Mouse (Mus musculus) midbrain, embryonic 10.5 days (tissue): ENCODE measurements around the gene Smco4. TPM values are rescaled to one million over a fixed set of nuclear protein-coding genes. Genes with fewer than 3 reads are reported as not detected.

Source experiments
- DNase-seq: peaks from one replicate; pipeline ENCODE4 v3.0.0-alpha.2; 2017; ENCODE audit warnings: low spot score
- H3K27ac ChIP-seq: fragments of 300-500 bp; sonication (generic); replicated peaks from 2 replicates; pipeline ENCODE4 v1.5.1; 2016; ENCODE audit warnings: mild to moderate bottlenecking
- H3K27me3 ChIP-seq: fragments of 300-500 bp; sonication (generic); 2 replicates; pipeline ENCODE4 v1.6.1; 2016; ENCODE audit warnings: low read depth, mild to moderate bottlenecking; ENCODE audit not compliant: poor library complexity, severe bottlenecking
- H3K36me3 ChIP-seq: fragments of 300-500 bp; sonication (generic); 2 replicates; pipeline ENCODE4 v1.6.1; 2016; ENCODE audit warnings: mild to moderate bottlenecking, moderate library complexity
- H3K4me1 ChIP-seq: fragments of 300-500 bp; sonication (generic); 2 replicates; pipeline ENCODE4 v1.6.1; 2016
- H3K4me3 ChIP-seq: fragments of 300-500 bp; sonication (generic); 2 replicates; pipeline ENCODE4 v1.5.1; 2016; ENCODE audit warnings: mild to moderate bottlenecking, moderate library complexity
- H3K9me3 ChIP-seq: fragments of 300-500 bp; sonication (generic); replicated peaks from 2 replicates; pipeline ENCODE4 v1.6.1; 2016; ENCODE audit warnings: mild to moderate bottlenecking
- WGBS: fragments of 180-500 bp; shearing (Covaris S2); methylation state at CpG from one replicate; pipeline ENCODE4 v1.1.7; 2016; 5-methylcytosine and 5-hydroxymethylcytosine counted together
- polyA plus RNA-seq: library from polyadenylated mRNA; unstranded; fragments of >200 nt; fragmentation: Nextera tagmentation; extraction: Ambion mirVana; gene quantifications from 2 replicates; pipeline ENCODE4 v1.2.1, GENCODE M21; 2016

The Smco4 gene
- polyA plus RNA-seq, 1 experiment from 2014 or later: 1.3 TPM

DNA sequence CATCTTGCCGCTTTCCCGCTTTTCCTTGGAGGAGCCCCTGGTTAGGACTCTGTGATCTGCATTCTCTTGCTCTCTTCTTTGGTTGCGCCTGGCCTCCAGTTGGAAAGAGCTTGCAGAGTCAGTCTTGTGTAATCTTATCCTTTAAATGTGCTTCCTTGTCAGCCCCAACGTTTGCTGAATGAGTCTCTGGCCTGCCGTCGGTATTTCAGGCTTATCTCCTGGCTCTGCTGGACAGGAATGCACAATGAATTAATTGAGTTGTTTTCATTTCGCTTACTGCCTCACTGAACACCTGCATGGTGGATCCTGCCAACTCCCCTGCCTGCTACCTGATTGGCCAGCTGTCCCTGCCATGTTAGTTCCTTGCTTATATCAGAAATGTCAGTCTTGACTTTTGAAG lies 19.7 kb downstream of the Smco4 start:
- Histone ChIP-seq H3K27ac (no peak overlapping the region), H3K4me1 (peaks cover 24% of the 10 kb centered on the region), H3K9me3 (no peaks in the 10 kb centered on the region), H3K4me3 (no peak overlapping the region), H3K36me3 (no peaks in the 10 kb centered on the region), H3K27me3 (no peaks in the 10 kb centered on the region)
- DNase-seq: no peak
- 61% methylated on average over 7 of the region's 7 CpGs for WGBS

DNA sequence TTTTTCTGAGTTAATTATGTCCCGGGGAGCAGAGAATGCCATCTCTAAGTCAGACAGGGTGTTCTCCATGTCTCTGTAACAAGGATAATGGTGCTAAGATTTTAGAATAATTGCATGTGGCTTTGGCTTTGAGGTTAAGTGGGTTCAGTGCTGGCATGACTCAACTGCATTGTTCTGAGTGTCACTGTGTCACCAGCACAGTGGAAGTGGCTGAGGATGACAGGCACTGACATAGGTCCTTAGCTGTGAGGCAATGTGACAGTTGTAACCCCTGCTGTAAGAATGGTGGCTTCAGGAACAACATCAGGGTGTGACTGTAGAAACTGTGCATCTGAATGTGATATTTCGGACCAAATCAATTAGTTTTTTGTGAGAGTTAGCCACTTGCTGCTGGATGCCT lies 22.8 kb downstream of the Smco4 start:
- no peak overlapping the region for H3K27ac ChIP-seq
- no peaks in the 10 kb centered on the region for H3K9me3 ChIP-seq
- no peak for DNase-seq
- 85% methylated on average over 2 of the region's 2 CpGs for WGBS
- H3K36me3 ChIP-seq: no peaks in the 10 kb centered on the region
- H3K4me1 ChIP-seq: peaks cover 16% of the 10 kb centered on the region
- no peak overlapping the region for H3K4me3 ChIP-seq
- H3K27me3 ChIP-seq: no peaks in the 10 kb centered on the region

- Histone ChIP-seq H3K4me1 (peaks cover 8% of the 10 kb centered on the region), H3K27ac (no peak overlapping the region), H3K27me3 (no peaks in the 10 kb centered on the region), H3K4me3 (no peak overlapping the region), H3K36me3 (no peaks in the 10 kb centered on the region), H3K9me3 (no peaks in the 10 kb centered on the region)
- 83% methylated on average over 4 of the region's 4 CpGs for WGBS
- no peak for DNase-seq
These were observed 24.7 kb downstream of the Smco4 start for GRCm38 (mm10) chr9:15517979-15518378.

DNA sequence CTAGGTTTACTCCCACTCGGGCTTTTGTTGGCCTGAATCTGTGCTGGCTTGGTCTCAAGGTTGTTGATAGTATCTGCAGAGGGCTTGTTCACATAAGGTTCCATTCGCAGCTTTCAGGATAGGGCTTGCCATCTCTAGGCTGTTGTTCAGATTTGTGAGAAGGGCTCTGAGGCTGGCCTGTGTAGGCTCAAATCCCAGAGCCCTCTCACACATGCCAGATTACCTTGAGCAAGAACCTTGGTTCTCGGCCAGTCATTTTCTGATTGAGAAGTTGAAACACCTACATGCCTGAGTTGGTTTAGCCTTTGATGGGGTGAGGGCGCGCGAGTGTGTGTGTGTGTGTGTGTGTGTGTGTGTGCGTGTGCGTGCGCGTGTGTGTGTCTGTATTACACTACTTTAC lies 29.1 kb downstream of the Smco4 start:
- H3K27ac ChIP-seq: no peak overlapping the region
- H3K36me3 ChIP-seq: peaks cover 4% of the 10 kb centered on the region; the same call in 1 of the 2 replicates
- WGBS: 93% methylated on average over 10 of the region's 10 CpGs
- H3K4me3 ChIP-seq: no peak overlapping the region
- no peak for DNase-seq
- H3K4me1 ChIP-seq: no peaks in the 10 kb centered on the region
- H3K9me3 ChIP-seq: no peaks in the 10 kb centered on the region
- no peaks in the 10 kb centered on the region for H3K27me3 ChIP-seq

GRCm38 (mm10) chr9:15522887-15523286 lies 29.7 kb downstream of the Smco4 start:
- H3K27me3 ChIP-seq: no peaks in the 10 kb centered on the region
- no peak for DNase-seq
- no peaks in the 10 kb centered on the region for H3K9me3 ChIP-seq
- WGBS: 90% methylated on average over 5 of the region's 5 CpGs
- H3K4me3 ChIP-seq: no peak overlapping the region
- H3K27ac ChIP-seq: no peak overlapping the region
- no peaks in the 10 kb centered on the region for H3K4me1 ChIP-seq
- peaks cover 4% of the 10 kb centered on the region; the same call in 1 of the 2 replicates for H3K36me3 ChIP-seq

GRCm38 (mm10) chr9:15523646-15524045 lies 30.4 kb downstream of the Smco4 start:
- DNase-seq: no peak
- H3K36me3 ChIP-seq: peaks cover 4% of the 10 kb centered on the region; the same call in 1 of the 2 replicates
- no peaks in the 10 kb centered on the region for H3K9me3 ChIP-seq
- 0 out of 2 replicates have a peak, but pooled peaks cover under 1% of the 10 kb centered on the region for H3K4me1 ChIP-seq
- H3K4me3 ChIP-seq: no peak overlapping the region
- no peak overlapping the region for H3K27ac ChIP-seq
- WGBS: 89% methylated on average over 6 of the region's 6 CpGs
- H3K27me3 ChIP-seq: no peaks in the 10 kb centered on the region

GRCm38 (mm10) chr9:15525246-15525645 lies 32.0 kb downstream of the Smco4 start:
- Histone ChIP-seq H3K4me1 (peaks cover 9% of the 10 kb centered on the region), H3K4me3 (no peak overlapping the region), H3K27me3 (no peaks in the 10 kb centered on the region), H3K27ac (no peak overlapping the region), H3K9me3 (no peaks in the 10 kb centered on the region), H3K36me3 (peaks cover 4% of the 10 kb centered on the region; the same call in 1 of the 2 replicates)
- 81% methylated on average over 8 of the region's 8 CpGs for WGBS
- DNase-seq: no peak

GRCm38 (mm10) chr9:15526539-15526938 lies 33.3 kb downstream of the Smco4 start:
- H3K36me3 ChIP-seq: peaks cover 9% of the 10 kb centered on the region; the same call in 1 of the 2 replicates
- H3K4me1 ChIP-seq: peaks cover 9% of the 10 kb centered on the region
- H3K9me3 ChIP-seq: no peaks in the 10 kb centered on the region
- 87% methylated on average over 7 of the region's 7 CpGs for WGBS
- no peaks in the 10 kb centered on the region for H3K27me3 ChIP-seq
- no peak for DNase-seq
- H3K4me3 ChIP-seq: no peak overlapping the region
- no peak overlapping the region for H3K27ac ChIP-seq

DNA sequence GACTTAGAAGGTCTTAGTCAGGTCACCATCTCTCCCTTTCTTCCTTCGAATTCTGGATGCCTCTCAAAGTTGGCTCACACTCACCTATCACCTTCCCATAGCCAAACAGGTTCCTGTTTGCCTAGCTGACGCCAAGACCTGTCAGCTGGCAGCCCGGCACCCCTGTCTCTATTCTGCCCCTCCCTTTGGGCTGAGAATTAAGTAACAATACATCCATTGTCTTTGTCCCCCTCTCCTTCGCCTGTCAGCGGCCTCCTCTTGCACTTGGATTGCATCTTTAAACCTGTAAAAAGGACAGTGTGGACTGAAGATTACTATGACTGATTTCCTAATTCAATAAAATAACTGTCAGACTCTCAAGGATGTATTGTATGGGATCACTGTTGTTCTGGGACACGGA lies 34.6 kb downstream of the Smco4 start:
- WGBS: 72% methylated on average over 6 of the region's 6 CpGs
- peaks cover 10% of the 10 kb centered on the region; the same call in 1 of the 2 replicates for H3K36me3 ChIP-seq
- no peak for DNase-seq
- no peaks in the 10 kb centered on the region for H3K27me3 ChIP-seq
- H3K4me3 ChIP-seq: no peak overlapping the region
- H3K27ac ChIP-seq: no peak overlapping the region
- H3K4me1 ChIP-seq: peaks cover 9% of the 10 kb centered on the region
- no peaks in the 10 kb centered on the region for H3K9me3 ChIP-seq

GRCm38 (mm10) chr9:15528368-15528767 lies 35.1 kb downstream of the Smco4 start:
- no peak for DNase-seq
- no peaks in the 10 kb centered on the region for H3K9me3 ChIP-seq
- 94% methylated on average over 7 of the region's 7 CpGs for WGBS
- no peak overlapping the region for H3K4me3 ChIP-seq
- H3K27me3 ChIP-seq: no peaks in the 10 kb centered on the region
- no peak overlapping the region for H3K27ac ChIP-seq
- H3K4me1 ChIP-seq: peaks cover 10% of the 10 kb centered on the region
- peaks cover 10% of the 10 kb centered on the region; the same call in 1 of the 2 replicates for H3K36me3 ChIP-seq

GRCm38 (mm10) chr9:15529275-15529964 lies 36.2 kb downstream of the Smco4 start:
- Histone ChIP-seq H3K36me3 (peaks cover 10% of the 10 kb centered on the region; the same call in 1 of the 2 replicates), H3K4me3 (no peak overlapping the region), H3K4me1 (peaks cover 21% of the 10 kb centered on the region), H3K27me3 (no peaks in the 10 kb centered on the region), H3K27ac (no peak overlapping the region), H3K9me3 (no peaks in the 10 kb centered on the region)
- no peak for DNase-seq
- WGBS: 81% methylated on average over 8 of the region's 8 CpGs

DNA sequence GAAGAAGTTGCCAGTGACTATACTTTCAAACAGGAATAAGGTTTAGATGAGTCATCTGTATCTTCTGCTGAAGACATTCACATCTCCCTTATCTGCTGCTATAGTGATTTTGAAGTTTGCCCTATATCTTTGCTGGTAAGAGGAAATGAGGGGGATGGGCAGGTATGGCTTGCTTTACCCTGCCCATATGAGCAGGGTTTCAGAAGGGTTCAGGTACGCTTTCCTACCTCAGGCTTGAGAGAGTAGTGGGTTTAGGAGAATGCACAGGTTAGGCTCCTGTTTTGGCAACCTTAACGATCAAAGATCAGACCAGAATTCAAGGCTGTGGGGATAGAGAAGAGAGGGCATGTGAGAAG lies 36.7 kb downstream of the Smco4 start:
- Histone ChIP-seq H3K9me3 (no peaks in the 10 kb centered on the region), H3K4me3 (no peak overlapping the region), H3K4me1 (peaks cover 24% of the 10 kb centered on the region), H3K27ac (no peak overlapping the region), H3K27me3 (no peaks in the 10 kb centered on the region), H3K36me3 (peaks cover 10% of the 10 kb centered on the region; the same call in 1 of the 2 replicates)
- DNase-seq: no peak
- WGBS: 95% methylated on average over 2 of the region's 2 CpGs

DNA sequence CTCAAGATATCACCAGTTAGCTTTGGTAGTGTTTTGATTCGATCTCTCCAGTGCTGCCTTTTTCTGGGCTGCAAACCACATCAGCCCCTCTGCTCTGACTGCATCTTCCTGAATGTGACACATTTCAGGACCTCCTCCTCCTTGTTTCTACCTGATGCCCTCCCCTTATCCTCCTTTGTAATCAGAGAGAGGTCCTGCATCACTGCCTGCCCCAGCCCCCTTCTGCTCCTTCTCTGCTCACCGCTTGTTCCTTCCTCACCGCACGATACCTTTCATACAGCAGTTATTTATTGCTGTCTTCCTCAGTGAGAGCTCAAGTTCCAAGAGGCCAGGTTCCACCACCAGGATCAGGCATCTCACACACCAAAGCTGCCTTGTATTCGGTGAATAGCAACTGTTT lies 38.0 kb downstream of the Smco4 start:
- H3K4me3 ChIP-seq: no peak overlapping the region
- H3K27ac ChIP-seq: no peak overlapping the region
- H3K36me3 ChIP-seq: peaks cover 7% of the 10 kb centered on the region; the same call in 1 of the 2 replicates
- H3K4me1 ChIP-seq: peaks cover 32% of the 10 kb centered on the region
- DNase-seq: no peak
- no peaks in the 10 kb centered on the region for H3K9me3 ChIP-seq
- 91% methylated on average over 5 of the region's 5 CpGs for WGBS
- H3K27me3 ChIP-seq: no peaks in the 10 kb centered on the region
